Comparison of ENCODE assay signal across 9 mouse cellular contexts in genomic region chr11:68947542-68947993, GRCm38 (mm10). TPM values are rescaled to one million over a fixed set of nuclear protein-coding genes. Genes with fewer than 3 reads are reported as not detected.
A peak's percentile ranks its signal among the peaks of the same experiment; 100 is the strongest.
DNase-seq lines count a peak whose midpoint lies in the region; ATAC-seq lines count a peak whose summit lies in the region.
"Had no signal": no experiment of that assay in that cellular context is flagged by ENCODE, and none has a peak within 500 bp of the region (broad histone marks: within the 10 kb centered on the region; RNA-seq: fewer than 3 reads in every experiment).

No protein-coding gene starts in this region.

- no peaks in the 10 kb centered on the region for H3K36me3 ChIP-seq in intestine, embryonic 15.5 days
- H3K36me3 ChIP-seq in intestine, embryonic 16.5 days (ENCODE audit: control insufficient read depth, insufficient read depth, low read length) = no peaks in the 10 kb centered on the region

- H3K4me2 ChIP-seq in intestine, embryonic 15.5 days (replicated peaks) = peak overlapping the region; percentile 41
- no peak overlapping the region for H3K4me2 ChIP-seq in intestine, embryonic 16.5 days (ENCODE audit: low read depth, low read length)

- 10% methylated on average over 12 of the region's 12 CpGs for WGBS in intestine, embryonic 15.5 days
- WGBS in intestine, embryonic 16.5 days = 11% methylated on average over 12 of the region's 12 CpGs

- no peak overlapping the region for H3K9ac ChIP-seq in intestine, embryonic 15.5 days
- no peak overlapping the region for H3K9ac ChIP-seq in intestine, embryonic 16.5 days (ENCODE audit: low read depth, low read length)

- no peak for ATAC-seq in intestine, embryonic 15.5 days
- ATAC-seq in intestine, embryonic 16.5 days = no peak

- H3K9me3 ChIP-seq in intestine, embryonic 15.5 days = no peaks in the 10 kb centered on the region
- no peaks in the 10 kb centered on the region for H3K9me3 ChIP-seq in intestine, embryonic 16.5 days (ENCODE audit: control insufficient read depth, low read length)
- H3K9me3 ChIP-seq: G1E had no signal

- peak overlapping the region; percentile 16; the same call in 1 of the 2 replicates for H3K4me3 ChIP-seq in intestine, embryonic 15.5 days (replicated peaks)
- H3K4me3 ChIP-seq in intestine, embryonic 16.5 days (ENCODE audit: low read length) = no peak overlapping the region

- H3K27ac ChIP-seq in intestine, embryonic 15.5 days = no peak overlapping the region
- H3K27ac ChIP-seq in intestine, embryonic 16.5 days (ENCODE audit: low read length) = no peak overlapping the region

- intact Hi-C loops in left cerebral cortex, postnatal 25 days (cut with DNase I) = no loop called here

- H3K4me1 ChIP-seq in intestine, embryonic 15.5 days (replicated peaks) = 0 out of 2 replicates have a peak, but pooled peaks cover 6% of the 10 kb centered on the region
- no peaks in the 10 kb centered on the region; the same call in 1 of the 2 replicates for H3K4me1 ChIP-seq in intestine, embryonic 16.5 days (ENCODE audit: control insufficient read depth, insufficient read depth, low read length)

- DNase-seq in cerebellum, postnatal 25 days = peak; percentile 69 to 77
- DNase-seq in left cerebral cortex, postnatal 25 days (ENCODE audit: low spot score in 2 of 2) = peak; percentile 42 to 51
- DNase-seq in right cerebral cortex, adult 2 months (ENCODE audit: low spot score in 2 of 2) = peak; percentile 29 to 50
- no peak for DNase-seq in yolk sac, embryonic 10.5 days (ENCODE audit: low spot score)
- DNase-seq in gastrocnemius, postnatal 10 days = no peak
- DNase-seq in layer of hippocampus, adult 9-11 months = no peak

- peaks cover 5% of the 10 kb centered on the region for H3K27me3 ChIP-seq in intestine, embryonic 15.5 days (replicated peaks)
- H3K27me3 ChIP-seq in intestine, embryonic 16.5 days (replicated peaks; ENCODE audit: control insufficient read depth, insufficient read depth, low read length) = peaks cover 10% of the 10 kb centered on the region; the same call in 1 of the 2 replicates

RNA-seq across cellular contexts. Expression of gene Arhgef15, which starts 9.7 kb away (rescaled TPM):
- 8.1 and 8.6 TPM in 2 replicates for polyA plus RNA-seq in intestine, embryonic 15.5 days (2015; fragmentation: Nextera tagmentation; extraction: Ambion mirVana)
- polyA plus RNA-seq in intestine, embryonic 16.5 days (2015; fragmentation: Nextera tagmentation; extraction: Ambion mirVana) = 8.3 and 9.0 TPM in 2 replicates
- total RNA-seq in left cerebral cortex, postnatal 25 days (2021) = 10 to 100 TPM; 20.7 to 20.9 TPM
- total RNA-seq in gastrocnemius, postnatal 10 days (2021) = 10 to 100 TPM; 13.0 to 17.1 TPM
- polyA plus RNA-seq: G1E had no signal

RNA-seq across cellular contexts. Expression of gene Slc25a35, which starts 20.4 kb away (rescaled TPM):
- polyA plus RNA-seq in intestine, embryonic 15.5 days (2015; fragmentation: Nextera tagmentation; extraction: Ambion mirVana) = 2.7 and 2.8 TPM in 2 replicates
- 3.5 and 3.8 TPM in 2 replicates for polyA plus RNA-seq in intestine, embryonic 16.5 days (2015; fragmentation: Nextera tagmentation; extraction: Ambion mirVana)
- 1 to 10 TPM; 5.4 to 5.9 TPM for total RNA-seq in left cerebral cortex, postnatal 25 days (2021)
- 1 to 10 TPM; 2.3 to 3.7 TPM for total RNA-seq in gastrocnemius, postnatal 10 days (2021)

RNA-seq across cellular contexts. Expression of gene Odf4, which starts 20.7 kb away (rescaled TPM):
- polyA plus RNA-seq in intestine, embryonic 15.5 days (2015; fragmentation: Nextera tagmentation; extraction: Ambion mirVana) = not detected in 2 replicates
- polyA plus RNA-seq in intestine, embryonic 16.5 days (2015; fragmentation: Nextera tagmentation; extraction: Ambion mirVana) = not detected in 2 replicates
- total RNA-seq in left cerebral cortex, postnatal 25 days (2021) = 1 to 10 TPM in 1 of 2 experiments, not detected in 1; 1.7 TPM
- not detected for total RNA-seq in gastrocnemius, postnatal 10 days (2021)
- total RNA-seq: G1E had no signal
- polyA plus RNA-seq: G1E had no signal

RNA-seq across cellular contexts. Expression of gene Rangrf, which starts 27.4 kb away (rescaled TPM):
- 61.4 and 62.2 TPM in 2 replicates for polyA plus RNA-seq in intestine, embryonic 15.5 days (2015; fragmentation: Nextera tagmentation; extraction: Ambion mirVana)
- polyA plus RNA-seq in intestine, embryonic 16.5 days (2015; fragmentation: Nextera tagmentation; extraction: Ambion mirVana) = 48.2 and 56.7 TPM in 2 replicates
- 10 to 100 TPM; 14.1 to 16.7 TPM for total RNA-seq in left cerebral cortex, postnatal 25 days (2021)
- 10 to 100 TPM; 45.0 to 57.6 TPM for total RNA-seq in gastrocnemius, postnatal 10 days (2021)

RNA-seq across cellular contexts. Expression of gene Rpl26, which starts 46.2 kb away (rescaled TPM):
- 1,017 and 1,034 TPM in 2 replicates for polyA plus RNA-seq in intestine, embryonic 15.5 days (2015; fragmentation: Nextera tagmentation; extraction: Ambion mirVana)
- polyA plus RNA-seq in intestine, embryonic 16.5 days (2015; fragmentation: Nextera tagmentation; extraction: Ambion mirVana) = 784 and 889 TPM in 2 replicates
- 100 to 1,000 TPM; 679 to 691 TPM for total RNA-seq in left cerebral cortex, postnatal 25 days (2021)
- 1,000 to 10,000 TPM in 1 of 2 experiments, 100 to 1,000 TPM in 1; 992 to 1,013 TPM for total RNA-seq in gastrocnemius, postnatal 10 days (2021)

Comparison
In these comparisons a context has a peak if more than half of its experiments do, and no peak if none do; other contexts are left out.
1. DNase-seq: peak in cerebellum, postnatal 25 days (2 of 2), left cerebral cortex, postnatal 25 days (2 of 2) and right cerebral cortex, adult 2 months (2 of 2); none in yolk sac, embryonic 10.5 days (single experiment), gastrocnemius, postnatal 10 days (single experiment) and layer of hippocampus, adult 9-11 months (single experiment).